Mouse (Mus musculus) embryonic fibroblast, embryonic 13.5 days (primary cell): ENCODE measurements around the gene Zfp950. TPM values are rescaled to one million over a fixed set of nuclear protein-coding genes. Genes with fewer than 3 reads are reported as not detected.

Experiments
- H3K27ac ChIP-seq: 2 replicates; pipeline ENCODE4 v1.5.1; 2012; ENCODE audit warnings: low read length, control low read depth, inconsistent platforms; ENCODE audit not compliant: insufficient read depth
- H3K4me1 ChIP-seq: 2 replicates; pipeline ENCODE4 v1.6.1; 2011; ENCODE audit warnings: low read length; ENCODE audit not compliant: control insufficient read depth, insufficient read depth
- H3K4me3 ChIP-seq: 2 replicates; pipeline ENCODE4 v1.5.1; 2011; ENCODE audit warnings: mild to moderate bottlenecking, control low read depth, low read length; ENCODE audit not compliant: insufficient read depth
- CTCF ChIP-seq: IDR thresholded peaks from 2 replicates; pipeline ENCODE4 v1.5.1; 2011; ENCODE audit warnings: mild to moderate bottlenecking, control low read depth, low read length, moderate library complexity, borderline replicate concordance; ENCODE audit not compliant: insufficient read depth
- POLR2A ChIP-seq: IDR thresholded peaks from 2 replicates; pipeline ENCODE4 v1.6.1; 2011; ENCODE audit warnings: low read depth, mild to moderate bottlenecking, control low read depth, low read length, moderate library complexity
- polyA plus RNA-seq: library from polyadenylated mRNA; stranded (reverse); fragments of >200 nt; gene quantifications from 2 replicates; pipeline ENCODE4 v1.2.4, GENCODE M21; 2011; ENCODE audit warnings: low read depth; ENCODE audit not compliant: missing spikeins, insufficient read length

The Zfp950 gene
- polyA plus RNA-seq, 1 experiment, result 39.8 TPM

DNA sequence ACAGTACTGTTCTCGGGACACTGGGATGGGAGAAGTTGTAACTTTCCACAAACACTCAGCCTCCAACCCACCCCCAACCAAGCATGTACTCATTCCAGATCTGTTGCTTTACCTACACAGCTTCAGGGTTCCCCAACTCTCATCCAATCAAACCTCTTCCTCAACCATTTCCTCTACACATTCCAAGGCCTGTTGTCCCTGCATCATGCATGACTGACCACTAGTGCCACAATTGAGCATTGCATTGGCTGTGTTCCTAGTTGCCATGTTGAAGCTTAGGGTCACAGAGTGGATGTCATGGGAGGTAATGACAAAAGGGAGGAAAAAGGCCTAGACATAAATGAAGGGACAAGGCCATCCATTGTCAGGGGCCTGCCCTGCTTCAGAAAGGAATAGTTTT, 75.6 kb downstream of the Zfp950 start:
- no peaks in the 10 kb centered on the region for H3K4me1 ChIP-seq
- no peak overlapping the region for H3K4me3 ChIP-seq
- H3K27ac ChIP-seq, result no peak overlapping the region
- TF ChIP-seq POLR2A (no peak), CTCF (no peak)

DNA sequence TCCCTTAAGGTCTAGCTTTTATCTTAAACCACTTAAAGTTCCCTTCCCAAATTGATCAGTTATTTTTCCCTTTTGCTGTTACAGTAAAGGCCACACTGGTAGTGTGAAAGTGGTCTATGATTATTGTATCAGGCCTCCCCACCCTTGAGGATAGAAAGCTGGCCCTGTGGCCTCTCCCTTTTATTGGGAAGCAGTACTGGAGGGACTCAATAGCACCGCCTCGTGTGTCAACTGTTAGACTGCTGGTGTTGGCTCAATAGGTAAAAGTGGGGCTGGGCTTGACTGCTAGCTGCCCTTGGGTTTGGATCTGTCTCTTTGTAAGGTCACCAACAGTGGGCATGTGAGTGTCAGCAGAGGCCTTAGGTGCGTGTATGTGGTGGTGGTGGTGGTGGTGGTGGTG, 76.3 kb downstream of the Zfp950 start:
- Histone ChIP-seq H3K4me3 (no peak overlapping the region), H3K4me1 (no peaks in the 10 kb centered on the region), H3K27ac (no peak overlapping the region)
- TF ChIP-seq CTCF (no peak), POLR2A (no peak)

DNA sequence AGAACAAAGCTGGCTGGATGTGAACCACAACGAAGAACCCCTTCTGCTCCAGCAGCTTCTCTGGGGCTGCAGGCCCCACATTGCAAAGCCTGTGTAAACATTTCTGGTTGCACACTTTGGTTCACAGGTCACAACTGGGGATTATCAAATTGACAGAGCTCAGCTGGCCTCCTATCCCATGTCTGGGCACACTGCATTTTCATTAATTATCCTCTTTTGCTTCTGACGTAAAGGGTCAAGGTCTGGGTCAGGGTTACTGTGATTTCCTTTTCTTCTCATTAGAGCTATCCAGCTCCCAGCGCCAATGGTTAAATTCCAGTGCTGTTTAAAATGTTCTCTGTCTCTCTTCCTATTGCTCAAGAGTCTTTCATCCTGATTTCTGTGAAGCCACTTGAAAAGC, 83.1 kb downstream of the Zfp950 start:
- Histone ChIP-seq H3K4me1 (no peaks in the 10 kb centered on the region), H3K4me3 (no peak overlapping the region), H3K27ac (no peak overlapping the region)
- no peak for TF ChIP-seq CTCF
- no peak for TF ChIP-seq POLR2A

DNA sequence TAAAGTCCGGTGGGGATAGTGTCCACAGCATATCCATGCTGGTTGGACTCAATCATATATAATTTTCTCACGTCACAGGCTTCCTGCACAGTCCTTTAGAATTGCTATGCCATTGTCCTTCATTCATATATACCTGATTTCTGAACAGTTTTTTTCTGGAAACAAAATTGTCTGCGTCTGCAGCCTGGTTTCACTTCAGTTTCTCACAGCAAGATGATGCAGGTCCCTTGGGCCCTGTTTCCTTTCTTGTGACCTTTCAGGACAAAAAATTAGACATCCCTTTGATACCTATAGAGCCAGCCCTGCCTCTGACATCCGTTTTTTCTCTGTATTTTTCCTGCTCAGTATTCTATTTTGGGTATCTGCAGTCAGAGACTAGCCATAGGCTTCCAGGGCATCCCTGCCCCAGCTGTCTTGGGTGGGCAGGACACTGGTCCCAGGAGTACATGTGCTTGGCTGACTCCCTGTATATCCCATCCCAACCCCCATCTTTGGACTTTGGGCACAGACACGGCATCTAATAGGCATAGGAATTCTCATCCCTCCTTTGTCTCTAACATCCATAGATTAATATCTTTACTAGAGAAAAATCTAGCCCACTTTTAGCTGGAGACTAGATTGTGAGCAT, 83.7 kb downstream of the Zfp950 start:
- TF ChIP-seq CTCF (no peak), POLR2A (no peak)
- no peaks in the 10 kb centered on the region for H3K4me1 ChIP-seq

DNA sequence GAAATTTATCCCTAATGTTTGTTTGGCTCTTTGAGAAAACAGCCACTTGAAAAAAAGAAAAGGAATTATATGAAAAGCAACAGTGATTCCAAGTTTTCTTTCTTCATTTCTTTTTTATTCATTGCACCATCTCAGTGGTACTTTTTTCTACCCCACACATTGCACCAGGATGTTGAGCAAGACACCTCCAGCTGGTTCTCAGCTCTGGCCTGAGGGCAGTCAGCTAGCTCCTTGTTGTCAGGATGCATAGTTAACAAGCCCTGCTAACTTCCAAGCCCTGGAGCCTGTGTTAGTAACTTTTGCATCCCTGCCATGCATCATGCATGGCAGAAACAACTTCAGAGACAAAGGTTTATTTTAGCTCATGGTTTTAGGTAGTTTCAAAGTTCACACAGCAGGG, 87.9 kb downstream of the Zfp950 start:
- H3K4me3 ChIP-seq, result no peak overlapping the region
- no peak overlapping the region for H3K27ac ChIP-seq
- H3K4me1 ChIP-seq, result peaks cover 3% of the 10 kb centered on the region; the same call in 1 of the 2 replicates
- TF ChIP-seq CTCF (no peak), POLR2A (no peak)

More for the DNA sequence above, 83.7 kb downstream of the Zfp950 start:
- Histone ChIP-seq H3K27ac (no peak overlapping the region), H3K4me3 (no peak overlapping the region)

DNA sequence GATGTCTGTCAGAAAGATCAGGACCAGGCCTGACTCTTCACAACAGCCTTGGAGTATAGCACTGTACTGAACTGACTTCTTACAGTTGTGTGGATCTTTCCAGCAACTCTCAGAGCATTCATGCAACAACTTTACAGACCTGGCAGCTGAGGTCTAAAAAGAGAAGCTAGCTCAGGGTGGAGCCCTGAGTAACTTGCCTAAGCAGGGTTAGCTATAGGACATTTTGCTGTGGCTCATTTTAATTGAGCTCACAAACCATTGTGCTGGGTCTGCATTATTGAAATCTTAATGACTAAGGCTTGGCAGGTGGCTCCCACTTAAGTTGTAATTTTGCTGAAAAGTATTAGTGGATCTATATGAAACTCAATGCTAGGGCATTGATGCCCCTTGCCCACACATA, 88.6 kb downstream of the Zfp950 start:
- TF ChIP-seq POLR2A (no peak), CTCF (no peak)
- H3K4me1 ChIP-seq, result peaks cover 3% of the 10 kb centered on the region; the same call in 1 of the 2 replicates
- H3K27ac ChIP-seq, result no peak overlapping the region
- H3K4me3 ChIP-seq, result no peak overlapping the region

- no peak for TF ChIP-seq POLR2A
- TF ChIP-seq CTCF, result no peak
- Histone ChIP-seq H3K4me1 (peaks cover 3% of the 10 kb centered on the region; the same call in 1 of the 2 replicates), H3K27ac (no peak overlapping the region), H3K4me3 (no peak overlapping the region)
Observed at GRCm38 (mm10) chr19:61051151-61051550, 89.5 kb downstream of the Zfp950 start.

DNA sequence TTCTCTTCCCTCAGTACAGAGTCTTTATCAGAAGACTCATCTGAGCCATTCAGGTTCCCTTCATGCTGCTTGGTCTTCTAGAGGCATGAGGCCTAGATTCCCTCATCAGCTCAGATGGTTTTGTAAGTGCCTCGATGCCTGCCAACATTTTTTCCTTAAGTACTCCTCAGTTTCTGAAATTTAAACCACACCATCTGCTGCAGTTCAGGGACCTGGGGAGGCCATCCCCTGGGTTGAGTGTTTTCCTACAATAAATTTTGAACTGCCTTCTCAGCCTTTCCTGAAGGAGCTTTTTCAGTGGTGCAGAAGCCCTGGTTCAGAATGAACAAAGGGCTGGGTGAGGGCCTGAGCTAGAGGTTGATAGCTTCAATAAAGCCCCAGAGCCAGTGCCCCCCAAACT, 91.2 kb downstream of the Zfp950 start:
- H3K27ac ChIP-seq, result peak overlapping the region; percentile 27
- H3K4me3 ChIP-seq, result no peak overlapping the region
- peaks cover 3% of the 10 kb centered on the region; the same call in 1 of the 2 replicates for H3K4me1 ChIP-seq
- TF ChIP-seq POLR2A (no peak), CTCF (no peak)

DNA sequence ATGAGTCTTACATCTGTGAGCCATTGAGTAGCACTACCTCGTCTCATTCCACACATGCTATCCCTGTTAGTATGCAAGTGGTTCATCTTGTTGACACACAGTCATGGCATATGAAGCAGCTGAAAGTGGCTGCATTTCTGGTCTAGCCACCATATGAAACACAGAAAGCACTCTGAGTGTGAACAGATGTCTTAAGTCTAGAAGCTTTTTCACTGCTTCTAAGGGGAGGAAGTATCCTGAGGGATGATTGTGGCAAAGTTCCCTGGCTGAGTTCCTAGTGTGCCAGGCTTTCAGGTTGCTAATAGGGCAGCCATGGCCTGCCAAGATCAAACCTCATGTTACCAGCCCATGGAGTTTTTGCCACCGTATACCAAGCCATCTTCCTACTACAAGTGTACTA, 92.0 kb downstream of the Zfp950 start:
- peaks cover 3% of the 10 kb centered on the region; the same call in 1 of the 2 replicates for H3K4me1 ChIP-seq
- no peak overlapping the region for H3K4me3 ChIP-seq
- peak overlapping the region; percentile 27 for H3K27ac ChIP-seq
- no peak for TF ChIP-seq CTCF
- TF ChIP-seq POLR2A, result no peak

GRCm38 (mm10) chr19:61039151-61039550, 101.5 kb downstream of the Zfp950 start:
- H3K27ac ChIP-seq, result no peak overlapping the region
- H3K4me3 ChIP-seq, result no peak overlapping the region
- H3K4me1 ChIP-seq, result no peaks in the 10 kb centered on the region
- TF ChIP-seq POLR2A (no peak), CTCF (no peak)
